Mouse (Mus musculus): ENCODE data around the gene Tspan17. TPM values are rescaled to one million over a fixed set of nuclear protein-coding genes. Genes with fewer than 3 reads are reported as not detected.

Gene Tspan17
- polyA plus RNA-seq, 1 experiment from 2014 or later = 2.2 TPM

DNA sequence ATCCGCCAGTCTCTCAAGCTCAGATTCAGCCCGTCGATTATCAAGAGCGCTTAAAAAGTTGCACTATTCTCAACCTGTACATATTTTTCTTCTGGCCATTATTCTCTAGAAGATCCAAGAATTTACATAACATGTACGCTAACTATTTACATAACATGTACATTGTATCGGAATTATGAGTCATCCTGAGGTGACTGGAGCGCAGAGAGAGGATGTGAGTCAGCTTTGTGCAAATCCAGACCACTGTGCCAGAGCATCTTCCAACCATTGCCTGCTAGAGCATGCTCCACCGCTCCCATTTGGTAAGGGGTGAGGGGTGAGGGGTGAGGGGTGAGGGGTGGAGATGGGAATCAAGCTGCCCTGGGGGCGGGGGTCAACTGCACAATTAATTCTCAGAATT lies 24.2 kb downstream of the Tspan17 start:
- Histone ChIP-seq H3K9me3 (ENCODE audit: low read length) (no peaks in the 10 kb centered on the region), H3K4me2 (ENCODE audit: low read depth, low read length) (no peak overlapping the region), H3K36me3 (replicated peaks; ENCODE audit: insufficient read depth, low read length) (no peaks in the 10 kb centered on the region), H3K4me1 (ENCODE audit: insufficient read depth) (no peaks in the 10 kb centered on the region), H3K4me3 (ENCODE audit: low read depth, low read length) (no peak overlapping the region), H3K27me3 (ENCODE audit: insufficient read depth, low read length) (no peaks in the 10 kb centered on the region), H3K9ac (replicated peaks) (no peak overlapping the region), H3K27ac (ENCODE audit: low read depth) (no peak overlapping the region)
- no peak for DNase-seq
- TF ChIP-seq CTCF (IDR thresholded peaks at IDR 0.05; ENCODE audit: low read depth) (no peak), EP300 (IDR thresholded peaks at IDR 0.05; ENCODE audit: low read depth) (no peak)
- ATAC-seq = no peak
- WGBS (ENCODE audit: insufficient replicate concordance) = 79% methylated on average over 9 of the region's 9 CpGs

DNA sequence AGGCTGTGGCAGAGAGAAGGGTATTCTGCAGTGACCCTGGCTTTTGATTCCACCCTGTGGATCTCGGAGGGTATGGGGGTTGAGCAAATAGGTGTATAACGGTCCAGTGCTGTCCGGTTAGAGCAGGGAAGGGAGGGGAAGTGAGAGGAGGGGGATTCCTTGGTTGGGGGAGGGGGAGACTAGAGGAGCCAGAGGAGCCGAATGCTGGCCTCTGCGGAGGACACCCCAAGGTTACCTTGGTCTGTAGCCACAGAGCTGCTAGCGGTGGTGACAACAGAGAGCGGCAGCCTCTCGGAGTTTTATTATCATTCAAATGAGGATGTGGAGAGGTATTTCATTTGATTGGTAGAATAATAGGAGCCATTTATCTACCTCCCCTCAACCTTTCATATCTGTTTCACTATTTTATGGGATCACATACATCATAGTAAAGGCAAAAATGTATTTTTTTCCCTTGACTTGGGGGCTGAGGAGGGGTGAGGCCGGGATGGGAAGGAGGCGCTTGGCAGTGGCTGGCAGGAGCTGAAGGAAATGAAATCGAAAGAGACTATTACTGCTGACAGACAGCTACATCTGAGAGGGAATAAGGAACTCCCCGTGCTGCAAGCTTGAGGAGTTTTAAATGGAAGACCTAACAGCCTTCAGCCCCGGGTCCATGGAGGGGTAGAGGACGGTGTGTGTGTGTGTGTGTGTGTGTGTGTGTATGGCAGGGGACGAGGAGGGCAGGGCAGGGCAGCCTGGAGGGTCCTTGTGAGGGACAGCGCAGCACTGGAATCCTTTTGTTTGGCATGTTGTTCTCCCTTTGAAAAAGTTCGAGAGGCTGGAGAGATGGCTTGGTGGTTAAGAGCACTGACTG lies 29.4 kb downstream of the Tspan17 start:
- Histone ChIP-seq H3K27me3 (ENCODE audit: insufficient read depth, low read length) (no peaks in the 10 kb centered on the region), H3K9ac (replicated peaks) (no peak overlapping the region), H3K4me3 (ENCODE audit: low read depth, low read length) (no peak overlapping the region), H3K9me3 (ENCODE audit: low read length) (no peaks in the 10 kb centered on the region), H3K4me1 (ENCODE audit: insufficient read depth) (no peaks in the 10 kb centered on the region), H3K4me2 (ENCODE audit: low read depth, low read length) (no peak overlapping the region), H3K27ac (ENCODE audit: low read depth) (no peak overlapping the region), H3K36me3 (replicated peaks; ENCODE audit: insufficient read depth, low read length) (no peaks in the 10 kb centered on the region)
- no peak for ATAC-seq
- TF ChIP-seq CTCF (IDR thresholded peaks at IDR 0.05; ENCODE audit: low read depth) (no peak), EP300 (IDR thresholded peaks at IDR 0.05; ENCODE audit: low read depth) (no peak)
- 32% methylated on average over 17 of the region's 17 CpGs for WGBS (ENCODE audit: insufficient replicate concordance)
- DNase-seq = no peak

DNA sequence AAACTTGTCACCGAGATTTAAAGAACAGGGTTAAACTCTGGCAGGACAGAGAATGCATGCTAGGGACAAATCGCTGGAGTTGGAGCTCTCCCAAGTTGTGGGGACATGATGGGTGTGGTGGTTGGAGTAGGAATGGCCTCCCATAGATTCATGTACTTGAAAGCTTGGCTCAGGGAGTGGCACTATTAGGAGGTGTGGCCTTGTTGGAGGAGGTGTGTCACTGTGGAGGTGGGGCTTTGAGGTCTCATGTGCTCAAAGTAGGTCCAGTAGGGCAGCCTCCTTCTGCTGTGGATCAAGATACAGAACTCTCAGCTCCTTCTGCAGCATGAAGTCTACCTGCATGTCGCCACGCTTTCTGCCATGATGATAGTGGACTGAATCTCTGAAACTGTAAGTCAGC lies 31.9 kb downstream of the Tspan17 start:
- no peaks in the 10 kb centered on the region for H3K36me3 ChIP-seq (replicated peaks; ENCODE audit: insufficient read depth, low read length)
- WGBS (ENCODE audit: insufficient replicate concordance) = 76% methylated on average over 4 of the region's 4 CpGs
- no peaks in the 10 kb centered on the region for H3K9me3 ChIP-seq (ENCODE audit: low read length)
- H3K4me2 ChIP-seq (ENCODE audit: low read depth, low read length) = no peak overlapping the region
- H3K4me1 ChIP-seq (ENCODE audit: insufficient read depth) = 0 out of 2 replicates have a peak, but pooled peaks cover 3% of the 10 kb centered on the region
- DNase-seq (no peak), ATAC-seq (no peak)
- no peak overlapping the region for H3K9ac ChIP-seq (replicated peaks)
- TF ChIP-seq CTCF (IDR thresholded peaks at IDR 0.05; ENCODE audit: low read depth) (no peak), EP300 (IDR thresholded peaks at IDR 0.05; ENCODE audit: low read depth) (no peak)
- H3K27ac ChIP-seq (ENCODE audit: low read depth) = no peak overlapping the region
- H3K27me3 ChIP-seq (ENCODE audit: insufficient read depth, low read length) = no peaks in the 10 kb centered on the region
- no peak overlapping the region for H3K4me3 ChIP-seq (ENCODE audit: low read depth, low read length)

DNA sequence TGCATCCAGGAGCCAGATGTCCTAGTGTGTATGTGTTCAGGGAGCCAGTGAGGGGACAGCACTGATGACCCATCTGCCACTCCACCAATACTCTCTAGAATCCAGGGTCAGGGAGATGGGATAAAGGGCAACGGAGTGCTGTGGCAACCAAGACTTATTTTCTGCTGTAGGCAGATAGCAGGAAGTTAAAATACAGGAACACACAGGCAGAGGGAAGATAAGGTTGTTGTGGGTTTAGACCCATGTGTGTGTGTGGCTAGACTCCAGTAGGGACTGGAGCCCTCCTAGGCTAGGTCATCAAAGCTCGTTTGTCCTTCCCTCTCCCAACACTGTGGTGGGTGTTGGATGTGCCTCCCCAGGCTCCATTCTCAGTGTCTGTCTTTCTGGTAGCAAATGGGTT lies 32.8 kb downstream of the Tspan17 start:
- no peak overlapping the region for H3K9ac ChIP-seq (replicated peaks)

DNA sequence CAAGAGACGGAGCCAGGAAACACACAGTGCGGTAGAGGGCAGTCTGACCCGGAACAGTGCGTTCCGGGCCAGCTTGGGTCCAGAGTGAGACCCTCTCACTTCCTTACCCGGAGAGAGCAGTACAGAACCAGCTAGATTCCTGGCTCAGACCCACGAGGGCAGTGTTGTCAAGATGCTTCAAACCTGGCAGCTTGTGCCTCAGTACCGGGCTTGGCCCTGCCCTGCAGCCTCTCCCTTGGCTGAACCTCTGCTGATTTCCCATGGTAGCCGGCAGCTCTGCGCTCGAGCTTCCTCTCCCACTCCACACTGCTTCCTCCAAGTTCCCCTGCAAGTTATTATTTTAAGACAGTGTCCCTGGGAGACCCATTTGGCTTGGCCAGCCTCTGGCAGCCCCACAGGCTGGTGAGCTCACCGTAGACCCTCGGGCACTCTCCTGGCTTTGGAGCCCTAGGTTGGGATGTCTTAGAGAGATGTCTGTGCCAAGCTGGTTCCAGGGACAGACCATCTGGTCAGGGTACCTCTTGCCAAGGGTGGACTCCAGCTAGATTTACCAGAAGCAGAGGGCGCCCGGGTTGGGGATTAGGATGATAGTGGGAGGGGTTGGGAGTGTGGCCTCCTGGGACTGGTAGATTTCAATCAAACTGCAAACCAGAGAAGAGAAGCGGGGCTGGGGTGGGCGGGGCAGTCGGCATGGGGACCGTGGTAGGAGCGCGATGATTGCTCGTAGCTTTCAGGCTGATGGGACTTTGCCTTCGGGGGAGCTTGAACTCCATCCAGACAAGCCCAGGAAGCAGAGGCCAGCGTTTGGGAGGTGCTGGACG lies 35.1 kb downstream of the Tspan17 start:
- ATAC-seq = no peak
- H3K9ac ChIP-seq (replicated peaks) = no peak overlapping the region
- H3K4me3 ChIP-seq (ENCODE audit: low read depth, low read length) = no peak overlapping the region
- H3K27ac ChIP-seq (ENCODE audit: low read depth) = no peak overlapping the region
- 0 out of 2 replicates have a peak overlapping the region, but pooled peaks have one; percentile 13 for H3K4me2 ChIP-seq (ENCODE audit: low read depth, low read length)
- no peaks in the 10 kb centered on the region for H3K9me3 ChIP-seq (ENCODE audit: low read length)
- no peaks in the 10 kb centered on the region for H3K36me3 ChIP-seq (replicated peaks; ENCODE audit: insufficient read depth, low read length)
- no peak for DNase-seq
- WGBS (ENCODE audit: insufficient replicate concordance) = 21% methylated on average over 25 of the region's 25 CpGs
- H3K27me3 ChIP-seq (ENCODE audit: insufficient read depth, low read length) = no peaks in the 10 kb centered on the region
- H3K4me1 ChIP-seq (ENCODE audit: insufficient read depth) = 0 out of 2 replicates have a peak, but pooled peaks cover 3% of the 10 kb centered on the region
- no peak for TF ChIP-seq EP300 (IDR thresholded peaks at IDR 0.05; ENCODE audit: low read depth)

More for the DNA sequence above, 32.8 kb downstream of the Tspan17 start:
- Histone ChIP-seq H3K27me3 (ENCODE audit: insufficient read depth, low read length) (no peaks in the 10 kb centered on the region), H3K9me3 (ENCODE audit: low read length) (no peaks in the 10 kb centered on the region), H3K36me3 (replicated peaks; ENCODE audit: insufficient read depth, low read length) (no peaks in the 10 kb centered on the region), H3K27ac (ENCODE audit: low read depth) (no peak overlapping the region), H3K4me2 (ENCODE audit: low read depth, low read length) (no peak overlapping the region), H3K4me1 (ENCODE audit: insufficient read depth) (0 out of 2 replicates have a peak, but pooled peaks cover 3% of the 10 kb centered on the region), H3K4me3 (ENCODE audit: low read depth, low read length) (no peak overlapping the region)
- ATAC-seq = no peak
- no peak for DNase-seq
- 36% methylated on average over 2 of the region's 2 CpGs for WGBS (ENCODE audit: insufficient replicate concordance)
- no peak for TF ChIP-seq EP300 (IDR thresholded peaks at IDR 0.05; ENCODE audit: low read depth)
- TF ChIP-seq CTCF (IDR thresholded peaks at IDR 0.05; ENCODE audit: low read depth) = no peak

DNA sequence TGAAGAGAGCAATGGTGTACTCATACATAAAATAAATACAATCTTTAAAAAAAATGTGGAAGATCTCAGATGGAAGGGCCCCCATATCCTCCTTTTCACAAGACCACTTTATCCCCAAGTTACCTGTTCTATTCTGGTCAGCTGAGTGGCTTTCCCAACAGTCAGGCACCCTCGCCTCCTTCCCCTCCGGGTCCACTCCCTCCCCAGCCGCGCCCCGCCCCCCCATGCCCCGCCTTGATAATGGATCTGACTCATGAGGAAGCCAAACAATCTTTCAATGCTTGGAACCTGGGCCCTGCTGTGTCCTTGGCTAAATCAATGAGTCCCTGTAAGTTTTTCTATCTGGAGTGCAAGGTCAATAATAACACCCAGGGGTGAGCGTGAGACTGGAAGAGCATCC lies 38.8 kb downstream of the Tspan17 start:
- Histone ChIP-seq H3K36me3 (replicated peaks; ENCODE audit: insufficient read depth, low read length) (no peaks in the 10 kb centered on the region), H3K4me2 (ENCODE audit: low read depth, low read length) (no peak overlapping the region), H3K9me3 (ENCODE audit: low read length) (no peaks in the 10 kb centered on the region), H3K27me3 (ENCODE audit: insufficient read depth, low read length) (no peaks in the 10 kb centered on the region), H3K27ac (ENCODE audit: low read depth) (no peak overlapping the region), H3K4me1 (ENCODE audit: insufficient read depth) (0 out of 2 replicates have a peak, but pooled peaks cover 3% of the 10 kb centered on the region), H3K9ac (replicated peaks) (no peak overlapping the region), H3K4me3 (ENCODE audit: low read depth, low read length) (no peak overlapping the region)
- WGBS (ENCODE audit: insufficient replicate concordance) = 51% methylated on average over 7 of the region's 7 CpGs
- ATAC-seq (no peak), DNase-seq (no peak)
- no peak for TF ChIP-seq CTCF (IDR thresholded peaks at IDR 0.05; ENCODE audit: low read depth)
